Mouse (Mus musculus) brown adipose tissue, adult 24 weeks (tissue): ENCODE results near the gene Trem1. TPM values are rescaled to one million over a fixed set of nuclear protein-coding genes. Genes with fewer than 3 reads are reported as not detected.

Experiments
- H3K27ac ChIP-seq: fragments of 200-500 bp; replicated peaks from 2 replicates; pipeline ENCODE4 v1.5.1; 2012; ENCODE audit warnings: low read depth, mild to moderate bottlenecking, low read length
- H3K4me1 ChIP-seq: fragments of 200-500 bp; 2 replicates; pipeline ENCODE4 v1.6.1; 2012; ENCODE audit warnings: low read length, mixed read lengths; ENCODE audit not compliant: control insufficient read depth, insufficient read depth, insufficient read length
- H3K4me3 ChIP-seq: fragments of 200-500 bp; 2 replicates; pipeline ENCODE4 v1.5.1; 2012; ENCODE audit warnings: low read depth, mild to moderate bottlenecking, low read length, moderate library complexity; ENCODE audit not compliant: insufficient read depth
- polyA plus RNA-seq: library from polyadenylated mRNA; stranded (reverse); fragments of >200 nt; gene quantifications from 2 replicates; pipeline ENCODE4 v1.2.4, GENCODE M21; 2012; ENCODE audit not compliant: missing spikeins, insufficient read depth, insufficient read length

Trem1 gene
- polyA plus RNA-seq, 1 experiment, result not detected

GRCm38 (mm10) chr17:48256575-48256974, 24.0 kb downstream of the Trem1 start:
- no peaks in the 10 kb centered on the region for H3K4me1 ChIP-seq
- no peak overlapping the region for H3K4me3 ChIP-seq

GRCm38 (mm10) chr17:48261868-48262267, 29.3 kb downstream of the Trem1 start:
- H3K4me1 ChIP-seq, result no peaks in the 10 kb centered on the region
- H3K4me3 ChIP-seq, result no peak overlapping the region
- H3K27ac ChIP-seq, result no peak overlapping the region

More at GRCm38 (mm10) chr17:48256575-48256974, 24.0 kb downstream of the Trem1 start:
- H3K27ac ChIP-seq, result no peak overlapping the region

DNA sequence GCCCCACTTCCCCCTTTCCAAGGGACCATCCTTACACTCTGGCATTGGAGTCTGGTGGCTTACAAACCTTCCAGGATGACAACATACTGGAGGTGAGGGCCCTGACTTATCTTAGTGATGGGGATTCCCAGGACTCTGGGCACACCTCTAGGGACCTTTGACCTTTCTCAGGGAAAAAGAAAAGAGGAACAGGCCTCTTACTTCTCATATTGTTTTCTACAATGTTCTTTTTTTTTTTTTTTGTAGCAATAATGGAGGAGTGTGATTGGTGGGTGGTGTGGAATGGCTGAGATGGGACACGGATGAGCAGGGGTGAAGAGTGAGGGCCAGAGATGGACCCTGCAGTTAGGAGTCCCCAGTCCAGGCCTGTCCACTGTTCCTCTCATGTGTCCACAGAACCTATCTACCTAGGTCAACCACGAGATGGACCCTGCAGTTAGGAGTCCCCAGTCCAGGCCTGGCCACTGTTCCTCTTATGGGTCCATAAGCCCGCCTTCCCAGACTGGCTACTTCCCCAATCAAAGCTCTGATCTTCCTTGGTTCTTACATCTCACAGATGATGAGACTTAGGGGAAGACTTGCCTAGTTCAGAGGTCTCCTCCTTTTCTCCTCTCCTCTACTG, 31.3 kb downstream of the Trem1 start, which contains the start of gene Treml4:
Gene Treml4, plus strand, starts transcription at position 555 of the 622 bp plus-strand sequence.
- Histone ChIP-seq H3K27ac (no peak within 1 kb of the TSS), H3K4me3 (no peak within 1 kb of the TSS), H3K4me1 (no peaks in the 10 kb centered on the region)

DNA sequence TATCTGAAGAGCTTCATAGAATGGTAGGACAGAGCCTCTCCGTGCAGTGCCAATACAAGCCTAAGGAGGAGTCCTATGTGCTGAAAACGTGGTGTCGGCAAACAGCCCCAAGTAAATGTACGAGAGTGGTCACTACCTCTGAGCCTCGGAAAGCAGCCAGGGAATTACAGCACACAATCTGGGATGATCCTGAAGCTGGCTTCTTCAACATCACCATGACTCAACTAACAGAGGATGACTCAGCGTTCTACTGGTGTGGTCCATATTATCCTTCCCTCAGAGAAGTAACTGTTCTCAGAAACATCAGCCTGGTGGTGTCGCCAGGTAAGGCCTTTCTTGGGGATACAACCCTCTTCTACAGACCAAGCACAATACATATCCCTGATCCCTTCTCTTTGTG, 32.1 kb downstream of the Trem1 start:
- Histone ChIP-seq H3K4me3 (no peak overlapping the region), H3K27ac (no peak overlapping the region), H3K4me1 (no peaks in the 10 kb centered on the region)

- Histone ChIP-seq H3K27ac (no peak overlapping the region), H3K4me1 (no peaks in the 10 kb centered on the region), H3K4me3 (no peak overlapping the region)
Observed at GRCm38 (mm10) chr17:48266138-48266537, 33.6 kb downstream of the Trem1 start.

GRCm38 (mm10) chr17:48266610-48267304, 34.2 kb downstream of the Trem1 start:
- H3K27ac ChIP-seq, result no peak overlapping the region
- no peak overlapping the region for H3K4me3 ChIP-seq
- H3K4me1 ChIP-seq, result no peaks in the 10 kb centered on the region

DNA sequence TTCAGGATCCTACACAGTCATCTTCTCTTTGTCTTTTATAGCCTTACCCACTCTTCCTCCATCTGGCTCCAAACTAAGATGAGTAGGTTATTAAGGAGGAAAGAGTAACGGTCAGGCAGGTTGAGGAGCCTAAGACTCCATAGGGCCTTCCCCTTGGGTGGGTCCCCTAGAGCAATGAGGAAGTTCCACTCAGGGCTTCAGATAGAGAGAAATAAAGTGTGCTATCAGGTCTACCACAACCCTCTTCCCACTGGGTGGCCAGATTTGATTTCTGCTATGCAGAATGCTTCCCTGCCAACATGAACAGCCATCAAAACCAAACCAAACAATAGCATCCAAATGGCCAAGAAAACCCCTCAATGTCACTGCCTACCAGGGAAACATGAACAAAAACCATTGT, 35.0 kb downstream of the Trem1 start:
- Histone ChIP-seq H3K27ac (no peak overlapping the region), H3K4me1 (no peaks in the 10 kb centered on the region), H3K4me3 (no peak overlapping the region)

- Histone ChIP-seq H3K27ac (no peak overlapping the region), H3K4me3 (no peak overlapping the region), H3K4me1 (no peaks in the 10 kb centered on the region)
Observed at GRCm38 (mm10) chr17:48268276-48268675, 35.7 kb downstream of the Trem1 start.

DNA sequence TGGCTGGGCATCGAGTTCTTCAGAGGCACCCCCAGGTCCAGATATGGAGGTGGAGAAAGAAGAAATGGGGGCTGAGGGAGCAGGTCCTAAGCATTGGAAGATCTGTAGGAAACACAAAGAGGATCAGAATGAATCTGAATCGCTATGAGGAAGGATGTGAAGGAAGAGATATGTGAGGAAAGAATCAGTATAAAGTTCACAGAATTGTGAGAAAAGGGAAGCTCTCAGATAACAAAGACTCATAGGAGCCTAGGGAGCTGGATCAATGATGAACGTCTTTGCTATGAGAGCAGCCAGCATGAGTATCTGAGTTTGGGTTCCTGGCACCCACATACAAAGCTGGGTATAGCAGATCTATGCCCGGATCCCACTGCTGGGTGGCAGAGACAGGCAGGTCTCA, 37.3 kb downstream of the Trem1 start:
- Histone ChIP-seq H3K4me1 (no peaks in the 10 kb centered on the region), H3K27ac (no peak overlapping the region), H3K4me3 (no peak overlapping the region)

DNA sequence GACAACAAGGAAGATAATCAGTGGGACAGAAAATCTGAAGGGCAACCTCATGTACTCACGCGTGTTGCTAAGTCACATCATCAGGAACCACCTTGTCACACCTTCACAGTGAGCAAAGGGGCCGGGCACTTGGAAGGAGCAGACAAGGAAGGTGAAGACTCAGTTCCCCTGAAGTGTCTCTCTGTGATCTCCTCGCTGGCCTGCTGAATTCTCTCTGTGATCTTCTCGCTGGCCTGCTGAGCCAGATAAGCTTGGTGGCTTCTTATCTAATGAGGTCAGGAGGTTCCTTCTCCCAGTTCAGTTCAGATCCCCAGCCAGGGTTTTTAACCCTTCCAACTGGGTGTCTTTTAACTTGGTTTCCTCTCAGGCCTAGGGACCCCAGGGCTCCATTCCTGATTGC, 39.6 kb downstream of the Trem1 start:
- Histone ChIP-seq H3K4me3 (no peak overlapping the region), H3K27ac (no peak overlapping the region), H3K4me1 (no peaks in the 10 kb centered on the region)

DNA sequence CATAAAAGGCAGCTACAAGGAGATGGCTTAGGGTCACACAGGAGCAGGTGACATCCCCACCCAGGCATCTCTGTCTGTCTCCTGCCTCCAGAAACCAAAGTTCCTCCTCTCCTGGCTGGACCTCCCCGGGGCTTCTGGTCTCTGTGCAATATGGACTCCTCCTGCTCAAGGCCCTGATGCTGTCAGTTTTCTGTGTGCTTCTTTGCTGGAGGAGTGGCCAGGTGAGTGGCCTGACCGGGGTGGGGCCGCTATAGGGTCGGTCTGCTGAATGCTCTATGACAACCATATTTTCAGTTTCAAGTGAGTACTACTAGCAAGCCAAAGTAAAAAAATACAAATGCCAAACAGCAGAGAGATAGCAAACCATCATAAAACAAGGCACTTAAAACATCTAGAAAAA, 40.0 kb downstream of the Trem1 start:
- no peak overlapping the region for H3K27ac ChIP-seq
- no peaks in the 10 kb centered on the region for H3K4me1 ChIP-seq
- H3K4me3 ChIP-seq, result no peak overlapping the region

DNA sequence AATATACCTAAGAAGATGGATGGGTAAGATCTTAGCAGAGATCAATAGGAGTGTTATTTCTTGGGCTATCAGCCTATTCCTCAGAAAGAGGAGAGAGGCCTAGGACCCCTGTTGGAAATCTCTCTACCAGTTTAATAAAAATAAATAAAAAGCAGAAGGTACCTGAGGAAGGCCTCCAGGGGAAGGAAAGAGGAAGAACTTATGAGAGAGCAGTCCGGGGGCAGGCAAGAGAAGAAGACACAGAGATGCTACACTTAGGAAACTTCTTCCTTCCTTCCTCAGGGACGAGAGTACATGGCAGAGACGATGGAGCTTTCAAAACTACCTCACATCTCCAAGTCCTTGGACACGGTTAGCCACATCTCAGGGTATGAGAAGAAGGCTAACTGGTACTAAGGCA, 41.5 kb downstream of the Trem1 start:
- no peaks in the 10 kb centered on the region for H3K4me1 ChIP-seq
- no peak overlapping the region for H3K4me3 ChIP-seq
- H3K27ac ChIP-seq, result no peak overlapping the region

- no peak overlapping the region for H3K27ac ChIP-seq
- H3K4me3 ChIP-seq, result no peak overlapping the region
- H3K4me1 ChIP-seq, result no peaks in the 10 kb centered on the region
Observed at GRCm38 (mm10) chr17:48274885-48275284, 42.3 kb downstream of the Trem1 start.

GRCm38 (mm10) chr17:48275736-48276135, 43.2 kb downstream of the Trem1 start:
- Histone ChIP-seq H3K27ac (no peak overlapping the region), H3K4me3 (no peak overlapping the region), H3K4me1 (no peaks in the 10 kb centered on the region)

DNA sequence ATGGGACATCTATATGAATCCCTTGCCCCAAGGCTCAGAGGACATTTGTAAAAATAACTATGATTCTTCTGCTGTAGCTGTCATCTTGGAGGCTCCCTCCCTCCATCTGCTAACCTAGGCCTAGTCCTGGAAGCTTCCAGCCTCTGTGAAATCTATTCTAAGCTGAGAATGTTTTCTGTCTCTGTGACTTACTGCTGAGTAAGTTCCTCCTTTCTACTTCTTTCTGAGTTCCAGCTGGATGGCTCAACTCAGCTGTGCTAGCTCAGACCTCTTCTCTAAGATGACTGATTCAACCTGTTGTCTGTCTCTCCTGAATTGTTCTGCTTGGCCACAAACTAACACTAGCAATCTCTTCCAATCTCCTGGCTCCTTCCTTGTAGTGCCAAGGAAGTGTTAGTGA, 45.8 kb downstream of the Trem1 start:
- no peak overlapping the region for H3K4me3 ChIP-seq
- H3K4me1 ChIP-seq, result no peaks in the 10 kb centered on the region
- H3K27ac ChIP-seq, result no peak overlapping the region

- no peaks in the 10 kb centered on the region for H3K4me1 ChIP-seq
- H3K4me3 ChIP-seq, result no peak overlapping the region
- no peak overlapping the region for H3K27ac ChIP-seq
Observed at GRCm38 (mm10) chr17:48279002-48279401, 46.4 kb downstream of the Trem1 start.
